Mouse (Mus musculus) limb, embryonic 11.5 days (tissue): ENCODE data around the gene Alox5. TPM values are rescaled to one million over a fixed set of nuclear protein-coding genes. Genes with fewer than 3 reads are reported as not detected.

ENCODE experiments used
- ATAC-seq: fragments of 200-750 bp; cut with Nextera tagmentation; 2 replicates; pipeline ENCODE4 v1.8.0; 2017; ENCODE audit warnings: low read depth; ENCODE audit not compliant: insufficient number of reproducible peaks, low FRiP score, low TSS enrichment
- DNase-seq: peaks from one replicate; pipeline ENCODE4 v3.0.0-alpha.2; 2015; ENCODE audit warnings: low spot score
- H3K27ac ChIP-seq: fragments of 300-500 bp; sonication (generic); replicated peaks from 2 replicates; pipeline ENCODE4 v1.5.1; 2014; ENCODE audit warnings: low read depth, mild to moderate bottlenecking, low read length
- H3K27me3 ChIP-seq: fragments of 300-500 bp; sonication (generic); 2 replicates; pipeline ENCODE4 v1.6.1; 2014; ENCODE audit warnings: mild to moderate bottlenecking, low read length, mixed read lengths; ENCODE audit not compliant: control insufficient read depth, insufficient read depth
- H3K36me3 ChIP-seq: fragments of 300-500 bp; sonication (generic); 2 replicates; pipeline ENCODE4 v1.6.1; 2014; ENCODE audit warnings: mild to moderate bottlenecking, low read length, moderate library complexity, mixed read lengths; ENCODE audit not compliant: control insufficient read depth, insufficient read depth
- H3K4me1 ChIP-seq: fragments of 300-500 bp; sonication (generic); 2 replicates; pipeline ENCODE4 v1.6.1; 2014; ENCODE audit warnings: low read length, mixed read lengths; ENCODE audit not compliant: control insufficient read depth, insufficient read depth
- H3K4me2 ChIP-seq: fragments of 300-500 bp; sonication (generic); 2 replicates; pipeline ENCODE4 v1.6.1; 2014; ENCODE audit warnings: low read depth, mild to moderate bottlenecking, moderate library complexity; ENCODE audit not compliant: severe bottlenecking
- H3K4me3 ChIP-seq: fragments of 300-500 bp; sonication (generic); 2 replicates; pipeline ENCODE4 v1.5.1; 2014; ENCODE audit warnings: low read depth, low read length
- H3K9ac ChIP-seq: fragments of 300-500 bp; sonication (generic); 2 replicates; pipeline ENCODE4 v1.6.1; 2014; ENCODE audit warnings: mild to moderate bottlenecking, low read length
- H3K9me3 ChIP-seq: fragments of 300-500 bp; sonication (generic); 2 replicates; pipeline ENCODE4 v1.6.1; 2016; ENCODE audit warnings: low read length; ENCODE audit not compliant: control insufficient read depth
- WGBS: fragments of 180-500 bp; shearing (Covaris S2); extraction: QIAGEN DNeasy Blood & Tissue Kit; methylation state at CpG from one replicate; pipeline ENCODE4 v1.1.7; 2014; 5-methylcytosine and 5-hydroxymethylcytosine counted together
- polyA plus RNA-seq: library from polyadenylated mRNA; unstranded; fragments of >200 nt; fragmentation: Nextera tagmentation; extraction: Ambion mirVana; gene quantifications from 2 replicates; pipeline ENCODE4 v1.2.1, GENCODE M21; 2014

Alox5 gene
- polyA plus RNA-seq, 1 experiment from 2014 or later: 0.75 TPM

DNA sequence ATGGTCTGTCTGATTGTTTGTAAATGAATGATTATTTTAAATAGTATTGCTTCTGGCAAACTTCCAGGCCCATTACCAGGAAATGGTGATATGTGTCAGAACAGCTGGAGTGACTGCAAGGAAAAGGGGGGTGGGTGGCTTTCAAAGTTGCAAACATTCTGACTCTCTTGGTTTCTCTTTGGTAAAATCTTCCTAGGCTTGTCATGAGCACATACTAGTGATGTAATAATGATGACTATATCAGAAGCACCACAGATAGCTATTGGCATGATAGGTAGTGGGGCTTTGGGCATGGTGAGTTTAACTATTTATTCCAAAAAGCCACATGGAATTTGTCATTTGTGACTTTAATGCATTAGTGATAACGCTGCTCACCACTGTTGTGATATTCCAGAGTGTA, 86.8 kb downstream of the Alox5 start:
- Histone ChIP-seq H3K27me3 (no peaks in the 10 kb centered on the region), H3K4me1 (no peaks in the 10 kb centered on the region), H3K4me2 (no peak overlapping the region), H3K9ac (no peak overlapping the region), H3K4me3 (no peak overlapping the region), H3K9me3 (no peaks in the 10 kb centered on the region), H3K27ac (no peak overlapping the region), H3K36me3 (no peaks in the 10 kb centered on the region)
- DNase-seq: no peak
- WGBS: 94% methylated on average over 1 of the region's 1 CpGs
- ATAC-seq: no peak

DNA sequence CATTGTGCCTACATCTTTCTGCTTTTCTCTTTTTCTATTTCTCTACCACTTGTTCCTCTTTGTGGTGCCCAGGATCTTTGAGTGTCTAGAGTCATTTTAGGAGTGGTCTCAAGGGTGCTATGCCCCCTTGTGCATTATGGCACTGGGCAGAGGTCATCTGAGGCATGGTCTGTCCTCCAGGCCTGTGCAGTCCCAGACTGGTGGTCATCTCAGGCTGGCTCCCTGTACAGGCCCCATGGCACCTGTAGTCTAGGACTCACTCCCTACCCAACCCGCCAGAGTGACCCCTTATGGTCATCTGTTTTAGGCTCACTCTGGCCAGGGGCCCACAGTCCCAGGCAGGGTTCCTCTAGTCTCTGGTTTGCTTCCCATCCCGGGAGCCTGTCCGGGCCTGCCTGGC, 89.5 kb downstream of the Alox5 start:
- Histone ChIP-seq H3K4me3 (no peak overlapping the region), H3K9me3 (no peaks in the 10 kb centered on the region), H3K27me3 (no peaks in the 10 kb centered on the region), H3K27ac (no peak overlapping the region), H3K9ac (no peak overlapping the region), H3K4me1 (no peaks in the 10 kb centered on the region), H3K4me2 (no peak overlapping the region), H3K36me3 (no peaks in the 10 kb centered on the region)
- WGBS: 86% methylated on average over 3 of the region's 3 CpGs
- DNase-seq (no peak), ATAC-seq (no peak)

DNA sequence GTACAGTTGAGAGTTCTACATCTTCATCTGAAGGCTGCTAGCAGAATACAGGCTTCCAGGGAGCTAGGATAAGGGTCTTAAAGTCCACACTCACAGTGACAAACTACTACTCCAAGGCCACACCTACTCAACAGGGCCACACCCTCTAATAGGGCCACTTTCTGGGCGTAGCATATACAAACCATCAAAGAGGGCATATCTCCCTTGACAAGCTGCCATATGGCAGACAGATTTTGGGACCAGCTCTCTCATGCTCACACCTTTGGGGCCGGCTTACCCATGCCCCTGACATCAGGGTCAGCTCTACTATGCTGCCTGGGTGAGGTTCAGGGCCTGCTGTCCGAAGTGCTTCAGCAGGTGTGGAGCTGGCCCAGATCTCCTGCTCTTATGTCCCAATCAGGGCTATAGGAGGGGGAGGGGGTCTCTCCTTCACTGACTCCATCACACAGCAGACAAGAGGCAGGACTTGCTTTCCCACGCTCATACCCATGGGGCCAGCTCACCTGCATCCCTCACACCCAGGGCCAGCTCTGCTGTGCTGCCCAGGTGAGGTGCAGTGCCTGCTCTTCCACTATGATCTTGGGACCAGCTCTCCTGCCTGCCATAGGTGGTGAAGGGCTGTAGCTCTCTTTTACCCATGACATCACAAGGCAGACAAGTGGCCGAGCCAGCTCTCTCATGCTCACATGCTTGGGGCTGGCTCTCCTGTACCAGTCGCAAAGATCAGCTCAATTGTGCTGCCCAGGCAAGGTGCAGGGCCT, 90.6 kb downstream of the Alox5 start:
- no peaks in the 10 kb centered on the region for H3K9me3 ChIP-seq
- H3K27me3 ChIP-seq: no peaks in the 10 kb centered on the region
- DNase-seq (no peak), ATAC-seq (no peak)
- no peak overlapping the region for H3K4me2 ChIP-seq
- H3K36me3 ChIP-seq: no peaks in the 10 kb centered on the region
- no peak overlapping the region for H3K9ac ChIP-seq
- 77% methylated on average over 6 of the region's 6 CpGs for WGBS
- H3K4me3 ChIP-seq: no peak overlapping the region
- H3K4me1 ChIP-seq: no peaks in the 10 kb centered on the region
- H3K27ac ChIP-seq: no peak overlapping the region

DNA sequence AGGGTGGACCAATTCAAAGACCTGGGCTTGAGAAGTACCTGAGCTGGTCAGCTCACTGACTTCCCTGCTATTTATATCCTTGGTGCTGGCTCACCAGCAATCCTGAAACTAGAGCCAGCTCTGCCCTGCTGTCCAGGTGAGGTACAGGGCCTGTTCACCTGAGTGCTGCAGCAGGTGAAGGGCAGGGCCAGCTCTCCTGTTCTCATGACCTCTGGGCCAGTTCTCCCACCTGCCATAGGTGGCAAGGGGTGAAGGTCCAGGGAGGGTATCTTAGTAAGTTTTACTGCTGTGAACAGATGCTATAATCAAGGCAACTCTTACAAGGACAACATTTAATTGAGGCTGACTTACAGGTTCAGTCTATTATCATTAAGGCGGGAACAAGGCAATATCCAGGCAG, 91.2 kb downstream of the Alox5 start:
- DNase-seq (no peak), ATAC-seq (no peak)
- no peak overlapping the region for H3K4me3 ChIP-seq
- no peak overlapping the region for H3K27ac ChIP-seq
- no peaks in the 10 kb centered on the region for H3K27me3 ChIP-seq
- H3K4me2 ChIP-seq: no peak overlapping the region
- no peaks in the 10 kb centered on the region for H3K36me3 ChIP-seq
- WGBS: 88% methylated on average over 1 of the region's 1 CpGs
- no peak overlapping the region for H3K9ac ChIP-seq
- H3K9me3 ChIP-seq: no peaks in the 10 kb centered on the region
- no peaks in the 10 kb centered on the region for H3K4me1 ChIP-seq

DNA sequence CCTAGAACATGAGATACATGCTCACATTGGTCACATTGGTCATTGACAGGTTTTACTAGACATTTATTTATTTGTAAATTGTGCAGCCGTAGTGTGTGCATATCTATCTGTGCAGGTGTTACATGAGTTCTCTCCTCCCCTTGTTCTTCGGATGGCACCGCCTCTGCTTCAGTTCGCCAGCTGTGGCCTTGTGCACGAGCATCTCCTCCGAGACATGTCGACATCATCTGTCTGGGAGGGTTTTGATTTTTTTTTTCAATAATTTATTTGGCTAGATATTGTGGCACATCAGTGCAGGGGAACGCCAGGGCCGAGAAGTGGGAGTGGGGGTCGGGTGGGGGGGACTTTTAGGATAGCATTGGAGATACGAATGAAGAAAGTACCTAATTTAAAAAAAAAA, 93.0 kb downstream of the Alox5 start:
- Histone ChIP-seq H3K4me2 (no peak overlapping the region), H3K4me1 (no peaks in the 10 kb centered on the region), H3K9ac (no peak overlapping the region), H3K27me3 (no peaks in the 10 kb centered on the region), H3K9me3 (no peaks in the 10 kb centered on the region), H3K4me3 (no peak overlapping the region), H3K36me3 (no peaks in the 10 kb centered on the region), H3K27ac (no peak overlapping the region)
- DNase-seq: no peak
- WGBS: 88% methylated on average over 11 of the region's 11 CpGs
- ATAC-seq: no peak

DNA sequence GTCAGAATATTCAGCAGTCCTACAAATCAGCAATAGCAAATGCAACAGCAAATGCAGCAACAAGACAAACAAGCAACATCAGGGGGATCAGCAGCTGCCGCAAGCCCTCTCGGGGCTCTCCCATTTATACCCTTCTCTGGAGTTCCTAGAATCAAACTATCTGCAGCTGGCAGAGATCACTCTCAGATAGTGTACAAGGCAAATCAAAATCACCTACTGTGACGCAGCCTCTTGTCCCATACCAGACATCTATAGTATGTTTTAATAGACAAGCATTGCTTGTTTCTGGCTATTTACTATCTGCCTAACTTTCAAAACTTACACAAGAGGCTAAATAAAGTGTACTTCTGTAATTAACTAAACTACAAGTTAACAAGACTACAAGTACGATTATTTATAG, 99.0 kb downstream of the Alox5 start:
- Histone ChIP-seq H3K27me3 (no peaks in the 10 kb centered on the region), H3K9me3 (no peaks in the 10 kb centered on the region), H3K4me2 (no peak overlapping the region), H3K4me3 (no peak overlapping the region), H3K36me3 (no peaks in the 10 kb centered on the region), H3K27ac (no peak overlapping the region), H3K4me1 (no peaks in the 10 kb centered on the region), H3K9ac (no peak overlapping the region)
- 91% methylated on average over 4 of the region's 4 CpGs for WGBS
- ATAC-seq: no peak
- DNase-seq: no peak

DNA sequence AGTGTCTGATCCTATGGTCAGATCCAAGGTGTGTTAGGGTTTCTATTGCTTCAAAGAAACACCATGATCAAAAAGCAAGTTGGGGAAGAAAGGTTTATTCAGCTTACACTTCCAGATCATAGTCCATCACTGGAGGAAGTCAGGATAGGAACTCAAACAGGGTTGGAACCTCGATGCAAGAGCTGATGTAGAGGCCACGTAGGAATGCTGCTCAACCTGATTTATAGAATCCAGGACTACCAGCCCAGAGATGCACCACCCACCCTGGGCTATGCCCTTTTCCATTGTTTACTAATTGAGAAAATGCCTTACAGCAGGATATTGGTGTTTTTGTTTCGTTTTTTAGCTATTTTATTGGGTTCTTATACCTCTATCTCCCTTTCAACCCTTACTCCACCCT, 99.5 kb downstream of the Alox5 start:
- ATAC-seq (no peak), DNase-seq (no peak)
- 82% methylated on average over 3 of the region's 3 CpGs for WGBS
- Histone ChIP-seq H3K4me3 (no peak overlapping the region), H3K4me1 (no peaks in the 10 kb centered on the region), H3K4me2 (no peak overlapping the region), H3K27me3 (no peaks in the 10 kb centered on the region), H3K27ac (no peak overlapping the region), H3K9ac (no peak overlapping the region), H3K36me3 (no peaks in the 10 kb centered on the region), H3K9me3 (no peaks in the 10 kb centered on the region)
